Mouse (Mus musculus): ENCODE results near the gene Fam117a. TPM values are rescaled to one million over a fixed set of nuclear protein-coding genes. Genes with fewer than 3 reads are reported as not detected.

Gene Fam117a
- polyA plus RNA-seq, 2 experiments from 2014 or later: 21.1 to 26.9 TPM

- ATAC-seq: no peak
Observed at GRCm38 (mm10) chr11:95333805-95334204, 3.0 kb upstream of the Fam117a start.

GRCm38 (mm10) chr11:95334448-95335060 lies 2.3 kb upstream of the Fam117a start:
- no peak for ATAC-seq

GRCm38 (mm10) chr11:95337129-95337813 lies 453 bp downstream of the Fam117a start:
- peak; percentile 19 for ATAC-seq

- no peak for ATAC-seq
Observed at GRCm38 (mm10) chr11:95337846-95338342, 1.1 kb downstream of the Fam117a start.

DNA sequence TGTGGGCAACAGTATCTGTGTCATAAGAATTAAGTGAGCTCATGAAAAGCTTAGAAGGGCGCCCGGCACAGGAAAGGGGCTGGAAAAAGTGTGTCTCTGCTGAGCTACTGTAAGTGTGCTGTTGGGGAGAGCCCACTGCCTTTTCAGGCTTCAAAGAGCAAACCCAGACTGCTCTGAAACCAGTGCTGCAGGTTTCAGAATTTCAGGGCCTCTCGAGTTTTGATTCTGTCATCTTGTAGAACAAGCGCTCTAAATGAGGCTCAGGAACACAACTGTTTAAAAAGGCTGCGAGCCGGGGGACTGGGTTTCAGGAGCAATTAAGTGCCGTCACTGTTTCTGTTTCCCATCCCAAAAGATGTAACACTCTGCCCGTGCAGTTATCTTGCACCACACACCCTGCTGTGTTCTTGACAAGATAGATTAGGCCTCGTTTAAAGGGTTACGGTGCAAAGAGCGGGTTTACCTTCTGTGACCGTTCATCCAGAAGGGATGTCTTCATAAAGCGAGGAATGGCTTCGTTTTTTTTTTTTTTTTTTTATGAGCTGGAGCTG lies 2.7 kb downstream of the Fam117a start:
- no peak for ATAC-seq

- ATAC-seq: no peak
Observed at GRCm38 (mm10) chr11:95340259-95340658, 3.4 kb downstream of the Fam117a start.

DNA sequence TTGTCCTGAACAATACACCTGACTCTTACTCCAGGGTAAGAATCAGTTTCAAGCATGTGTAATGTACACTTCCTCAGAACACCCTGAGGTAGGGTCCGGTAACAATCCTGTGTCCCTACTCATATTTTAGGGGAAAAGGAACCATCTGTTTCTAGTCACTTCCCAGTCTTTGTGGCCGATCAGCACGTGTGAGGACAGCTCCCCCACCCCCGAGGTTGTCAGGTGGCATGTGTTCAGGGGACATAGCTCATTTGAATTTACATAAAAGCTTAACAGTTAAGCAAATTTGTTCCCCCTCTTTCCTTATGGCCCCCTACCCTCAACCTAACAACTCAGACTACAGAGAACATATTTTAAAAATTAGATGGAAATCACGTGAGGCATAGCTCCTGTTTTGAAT lies 3.8 kb downstream of the Fam117a start:
- no peak for ATAC-seq

GRCm38 (mm10) chr11:95343180-95343579 lies 6.4 kb downstream of the Fam117a start:
- ATAC-seq: no peak

GRCm38 (mm10) chr11:95344181-95344580 lies 7.4 kb downstream of the Fam117a start:
- no peak for ATAC-seq

- no peak for ATAC-seq
Observed at GRCm38 (mm10) chr11:95350289-95350688, 13.5 kb downstream of the Fam117a start.

- peak; percentile 37 for ATAC-seq
Observed at GRCm38 (mm10) chr11:95350960-95351359, 14.1 kb downstream of the Fam117a start.

DNA sequence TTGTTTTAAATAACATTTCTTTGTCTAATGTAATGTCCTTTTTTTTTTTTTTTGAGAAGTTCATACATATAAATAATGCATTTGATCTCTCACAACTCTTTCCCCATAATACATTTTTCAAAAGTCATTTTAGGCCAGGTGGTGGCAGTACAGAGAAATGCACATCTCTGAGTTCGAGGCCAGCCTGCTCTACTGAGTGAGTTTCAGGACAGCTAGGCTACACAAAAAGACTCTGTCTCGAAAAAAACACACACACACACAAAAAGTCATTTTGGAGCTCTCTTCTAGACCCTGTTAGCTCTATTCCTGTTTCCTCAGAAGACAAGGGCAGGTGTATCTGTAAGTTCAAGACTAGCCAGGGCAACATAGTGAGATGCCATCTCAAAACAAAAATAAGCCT lies 15.9 kb downstream of the Fam117a start:
- no peak for ATAC-seq

- ATAC-seq: peak; percentile 7
Observed at GRCm38 (mm10) chr11:95353226-95353625, 16.4 kb downstream of the Fam117a start.

GRCm38 (mm10) chr11:95354228-95354944 lies 17.6 kb downstream of the Fam117a start:
- no peak for ATAC-seq

- ATAC-seq: no peak
Observed at GRCm38 (mm10) chr11:95354945-95355660, 18.3 kb downstream of the Fam117a start.

- ATAC-seq: no peak
Observed at GRCm38 (mm10) chr11:95355661-95356011, 18.8 kb downstream of the Fam117a start.

DNA sequence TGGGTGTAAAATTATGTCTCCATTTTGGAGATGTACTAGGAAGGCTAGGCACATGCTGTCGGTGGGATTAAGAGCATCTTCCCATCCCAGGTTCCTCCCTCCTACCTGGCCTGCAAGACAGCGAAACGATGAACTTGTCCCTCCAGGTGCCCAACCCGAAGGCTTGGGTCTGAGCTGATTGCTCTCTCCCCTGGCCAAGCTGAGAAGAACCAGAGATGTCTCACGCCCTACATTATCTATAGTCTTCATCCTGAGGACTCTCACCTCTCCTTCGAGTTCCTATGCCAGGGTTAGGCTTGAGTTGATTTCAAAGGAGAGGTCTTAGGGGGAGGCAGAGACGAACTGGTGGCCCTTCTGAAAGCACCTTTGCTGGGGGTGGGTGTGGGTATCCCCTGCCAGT lies 19.2 kb downstream of the Fam117a start:
- no peak for ATAC-seq

DNA sequence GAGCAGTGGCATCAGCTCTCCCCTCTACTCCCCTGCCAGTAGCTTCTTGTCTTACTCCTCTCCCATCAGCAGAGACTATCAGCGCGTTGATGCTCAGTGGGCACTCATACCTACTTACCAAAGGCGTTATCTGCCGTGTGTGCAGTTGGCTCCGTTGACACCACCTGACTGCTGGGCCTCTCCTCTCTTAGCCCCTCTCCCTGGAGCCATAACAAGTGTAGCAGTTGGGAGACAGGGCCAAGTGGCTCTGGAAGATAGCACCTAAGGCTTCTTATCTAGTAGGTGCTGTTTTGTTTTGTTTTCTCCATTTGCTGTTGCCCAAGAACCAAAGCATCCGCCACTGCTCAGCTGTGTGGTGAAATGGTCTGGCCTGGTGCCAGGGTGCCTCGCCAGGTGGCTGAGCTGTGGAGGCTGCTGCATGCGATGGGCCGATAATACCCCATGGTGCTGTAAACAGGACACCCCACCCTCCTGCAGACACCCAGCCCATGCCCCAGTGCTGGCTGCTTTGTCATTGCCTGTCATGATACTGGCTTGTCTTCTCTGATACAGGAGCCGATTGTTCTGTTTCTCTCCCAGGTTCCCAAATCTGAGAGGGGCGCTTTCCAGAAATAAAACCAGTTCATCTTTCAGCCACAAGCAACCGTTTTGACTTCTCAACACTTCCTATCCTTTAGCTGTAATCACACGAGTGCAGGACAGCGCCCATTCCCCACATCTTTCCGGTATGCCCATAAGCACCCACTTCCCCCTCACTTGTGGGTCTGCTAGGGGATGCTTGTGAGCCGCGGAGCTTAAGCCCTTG lies 19.9 kb downstream of the Fam117a start:
- peak; percentile 87 for ATAC-seq

- ATAC-seq: no peak
Observed at GRCm38 (mm10) chr11:95358263-95358662, 21.4 kb downstream of the Fam117a start.

DNA sequence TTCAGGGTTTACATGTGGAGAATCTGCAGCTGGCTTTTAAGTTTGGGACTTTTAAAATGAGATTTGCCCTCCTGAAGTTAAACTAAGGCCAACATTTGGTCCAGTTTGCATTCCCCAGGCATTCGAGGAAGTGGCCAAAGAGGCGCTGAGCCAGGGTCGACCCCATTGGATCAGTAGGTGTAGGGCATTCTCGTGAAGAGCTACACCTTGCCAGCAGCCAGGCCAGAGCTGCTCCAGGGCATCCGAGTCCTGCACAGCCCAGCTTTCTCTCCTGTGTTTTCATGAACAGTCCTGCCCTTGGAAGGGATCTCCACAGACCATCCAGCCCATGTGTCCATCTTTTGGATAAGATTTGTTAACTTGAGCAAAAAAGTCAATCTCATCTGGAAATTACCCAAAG lies 27.6 kb downstream of the Fam117a start:
- ATAC-seq: no peak

DNA sequence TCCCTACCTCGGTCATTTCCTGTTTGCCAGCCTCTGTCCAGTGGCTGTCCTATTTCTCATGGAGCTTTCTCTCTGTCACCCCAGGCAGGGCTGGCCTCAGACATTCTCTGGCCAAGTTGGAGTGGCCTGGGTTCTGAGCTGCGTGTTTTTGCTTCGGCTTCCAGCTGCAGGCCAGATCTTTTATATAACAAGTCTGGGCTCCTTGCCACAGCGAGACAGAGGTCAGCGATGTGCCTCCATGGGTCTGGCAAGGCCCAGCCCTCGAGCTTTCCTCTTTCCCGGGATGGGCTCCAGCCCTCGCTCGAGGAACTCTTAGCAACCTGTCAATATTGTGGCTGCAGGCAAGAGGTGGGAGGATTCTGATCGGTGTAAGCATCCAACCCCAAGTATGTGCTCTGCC lies 28.8 kb downstream of the Fam117a start:
- no peak for ATAC-seq

Measured in CD4-positive, CD25-positive, alpha-beta regulatory T cell, adult 4 months (primary cell).